Mouse (Mus musculus) heart, postnatal 25 days (tissue): ENCODE results near the gene Pawr. TPM values are rescaled to one million over a fixed set of nuclear protein-coding genes. Genes with fewer than 3 reads are reported as not detected.
"Not testable (repeated sequence)": the region's sequence is repeated elsewhere in the genome, so short reads cannot be mapped to it uniquely, and the experiment has no call there.

Experiments
- DNase-seq: peaks from one replicate; pipeline ENCODE4 v3.0.0; 2022; ENCODE audit warnings: low spot score
- intact Hi-C: fragments of 180-260 bp; cut with DNase I; formaldehyde crosslinking; loops from one replicate; pipeline ENCODE4 v1.15.1; 2025
- total RNA-seq, 2 experiments: library from RNA; stranded (reverse); gene quantifications; 2 replicates each; pipeline ENCODE4 v1.2.3; 2021

Pawr gene
- total RNA-seq, 2 experiments from 2014 or later: 3.0 to 3.2 TPM

DNA sequence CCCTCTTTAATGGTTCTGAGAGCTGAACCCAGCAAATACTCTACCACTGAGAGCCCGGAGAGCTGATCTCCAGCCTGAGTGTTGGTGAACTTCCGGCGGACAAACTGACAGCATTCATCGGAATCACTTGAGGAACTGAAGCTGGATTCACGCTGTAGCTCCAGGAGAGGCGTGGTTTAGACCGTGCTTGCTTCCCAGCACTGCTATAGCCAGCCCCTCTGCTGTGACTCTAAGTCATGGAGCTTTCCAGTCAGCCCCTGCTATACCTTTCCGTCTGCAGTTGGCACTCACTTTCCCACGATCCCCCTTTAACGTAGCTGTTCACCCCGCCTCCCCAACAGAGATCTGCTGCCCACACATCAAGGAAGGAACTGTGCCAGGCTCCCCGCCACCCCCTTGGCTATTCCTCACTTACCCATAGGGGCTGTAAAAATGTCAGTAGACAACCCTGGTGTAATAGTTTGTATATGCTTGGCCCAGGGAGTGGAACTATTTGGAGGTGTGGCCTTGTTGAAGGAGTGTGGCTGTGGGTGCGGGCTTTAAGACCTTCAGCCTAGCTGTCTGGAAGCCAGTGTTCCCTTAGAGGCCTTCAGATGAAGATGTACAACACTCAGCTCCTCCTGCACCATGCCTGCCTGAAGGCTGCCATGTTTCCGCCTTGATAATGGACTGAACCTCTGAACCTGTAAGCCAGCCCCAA lies 83.2 kb downstream of the Pawr start:
- intact Hi-C loops: no loop called here
- no peak for DNase-seq

DNA sequence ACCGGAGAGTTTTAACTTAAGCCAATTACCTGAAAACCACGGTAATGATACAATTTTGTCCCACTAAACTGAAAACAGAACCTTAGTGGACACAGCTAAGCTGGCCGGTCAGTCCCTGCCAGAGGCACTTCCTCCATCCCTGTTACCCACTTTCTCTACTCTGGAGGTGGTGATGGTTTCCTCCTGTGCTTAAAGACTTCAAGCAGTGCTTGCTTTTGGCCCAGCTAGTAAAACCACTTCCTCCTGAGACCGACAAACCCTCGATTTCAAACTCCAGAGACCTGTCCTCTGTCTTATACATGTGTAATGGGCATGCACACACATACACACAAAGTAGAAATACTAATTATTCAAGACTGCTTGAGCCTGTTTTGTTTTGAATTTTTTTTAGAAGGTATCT lies 85.5 kb downstream of the Pawr start:
- DNase-seq: no peak
- intact Hi-C loops: no loop called here

DNA sequence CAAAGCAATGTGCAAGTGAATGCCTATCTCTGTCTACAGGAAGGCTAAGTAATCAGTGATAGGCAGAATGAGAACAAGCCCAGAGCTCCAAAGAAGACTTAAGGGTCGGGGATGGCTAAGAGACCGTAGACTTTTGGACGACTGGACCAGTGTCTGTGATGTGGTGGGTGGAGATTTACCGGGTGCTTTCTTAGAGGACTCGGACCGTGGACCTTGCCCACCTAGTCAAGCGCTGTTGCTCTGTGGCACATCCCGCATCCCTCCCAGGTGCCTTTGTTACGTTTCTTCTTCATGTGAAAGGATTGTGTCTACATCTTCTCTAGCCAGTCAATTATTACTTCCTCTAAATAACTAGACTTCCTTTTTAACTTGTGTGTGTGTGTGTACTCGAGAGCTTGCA lies 98.6 kb downstream of the Pawr start:
- intact Hi-C loops: no loop called here

DNA sequence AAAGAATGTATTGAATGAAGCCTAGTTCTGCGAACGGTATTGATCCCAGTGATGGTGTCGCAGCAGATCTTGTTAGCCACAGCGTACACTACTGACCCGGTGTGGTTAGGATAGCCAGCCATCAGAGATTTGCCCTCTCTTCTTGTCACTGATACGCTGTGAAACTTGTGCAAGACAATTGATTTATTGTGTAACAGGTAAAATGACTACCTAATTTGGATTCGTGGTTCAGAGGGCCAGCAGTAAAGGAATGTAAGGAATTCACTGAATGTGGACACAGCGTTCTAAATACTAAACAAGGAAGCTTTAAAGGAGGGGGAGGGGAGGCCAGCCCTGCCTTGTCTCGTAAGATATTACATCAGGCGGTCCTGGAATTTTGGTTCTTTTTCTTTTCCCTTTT lies 100.3 kb downstream of the Pawr start:
- DNase-seq: no peak
- intact Hi-C loops: no loop called here

More for the DNA sequence above, 98.6 kb downstream of the Pawr start:
- no peak for DNase-seq

DNA sequence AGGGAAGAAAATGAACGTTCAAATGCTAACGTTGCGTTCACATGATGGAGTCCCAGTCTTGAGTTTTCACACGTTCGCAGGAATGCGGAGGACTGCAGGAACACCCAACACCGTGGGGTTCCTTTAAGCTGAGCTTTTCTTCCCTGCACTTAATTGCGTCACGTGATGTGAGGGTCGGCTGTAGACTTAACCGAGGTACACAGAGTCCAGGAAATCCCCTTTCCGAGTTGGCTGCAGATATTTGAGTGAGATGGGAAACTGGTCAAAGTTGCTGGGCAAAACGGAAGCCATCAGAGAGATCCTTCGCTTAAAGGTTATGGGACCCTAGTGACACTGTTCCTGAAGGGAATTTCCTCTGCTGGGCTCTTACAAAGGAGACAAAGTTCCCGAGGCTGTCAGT lies 102.1 kb downstream of the Pawr start:
- DNase-seq: no peak
- intact Hi-C loops: no loop called here

DNA sequence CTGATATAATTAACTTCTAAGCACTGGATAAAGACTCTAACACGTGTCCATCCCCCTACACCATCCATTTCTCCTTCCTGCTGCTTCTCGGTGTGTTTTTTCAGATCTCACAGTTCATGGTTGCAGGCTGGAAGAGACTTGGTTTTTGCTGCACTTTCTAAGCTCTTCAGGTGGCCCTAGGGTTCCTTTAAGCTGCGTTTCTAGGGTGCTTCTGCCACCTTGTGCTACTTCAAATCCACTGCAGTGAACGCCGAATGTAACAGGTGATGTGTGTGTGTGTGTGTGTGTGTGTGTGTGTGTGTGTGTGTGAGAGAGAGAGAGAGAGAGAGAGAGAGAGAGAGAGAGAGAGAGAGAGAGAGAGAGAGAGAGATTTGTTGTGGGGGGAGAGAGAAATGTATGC lies 103.7 kb downstream of the Pawr start:
- intact Hi-C loops: loop anchor here (5.0 kb wide), 1 partner anchor 633 kb away; no protein-coding TSS in a partner anchor
- DNase-seq: no peak

DNA sequence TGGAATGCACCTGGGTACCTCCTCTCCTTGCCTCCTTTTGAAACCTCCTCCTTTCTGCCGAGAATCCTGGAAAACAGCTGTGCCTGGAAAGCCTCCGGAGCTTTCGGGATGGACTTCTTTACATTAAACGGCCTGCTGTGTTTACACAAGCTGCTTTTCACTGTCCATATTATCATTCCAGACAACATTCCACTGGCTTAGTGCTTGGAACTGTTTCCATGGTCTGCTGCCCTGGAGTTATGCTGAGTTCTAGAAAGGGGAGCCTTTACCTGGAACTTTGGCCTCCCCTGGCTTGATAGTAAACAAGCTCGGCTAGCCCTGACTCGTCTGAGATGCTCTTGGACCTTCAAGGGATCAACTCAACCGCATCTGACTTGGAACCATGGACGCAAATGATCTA lies 104.4 kb downstream of the Pawr start:
- intact Hi-C loops: loop anchor here (5.0 kb wide), 1 partner anchor 634 kb away; no protein-coding TSS in a partner anchor
- DNase-seq: no peak

DNA sequence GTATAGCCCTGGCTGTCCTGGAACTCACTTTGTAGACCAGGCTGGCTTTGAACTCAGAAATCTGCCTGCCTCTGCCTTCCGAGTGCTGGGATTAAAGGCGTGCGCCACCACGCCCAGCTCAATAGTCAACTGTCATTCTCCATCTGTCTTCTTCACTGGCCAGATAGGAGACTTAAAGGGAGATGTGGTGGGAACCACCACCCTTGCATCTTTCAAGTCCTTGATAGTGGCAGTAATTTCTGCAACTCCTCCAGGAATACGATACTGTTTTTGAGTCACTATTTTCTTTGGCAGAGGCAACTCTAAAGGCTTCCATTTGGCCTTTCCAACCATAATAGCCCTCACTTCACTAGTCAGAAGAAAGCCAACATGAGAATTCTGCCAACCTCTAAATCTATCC lies 108.3 kb downstream of the Pawr start:
- DNase-seq: not testable (repeated sequence)

DNA sequence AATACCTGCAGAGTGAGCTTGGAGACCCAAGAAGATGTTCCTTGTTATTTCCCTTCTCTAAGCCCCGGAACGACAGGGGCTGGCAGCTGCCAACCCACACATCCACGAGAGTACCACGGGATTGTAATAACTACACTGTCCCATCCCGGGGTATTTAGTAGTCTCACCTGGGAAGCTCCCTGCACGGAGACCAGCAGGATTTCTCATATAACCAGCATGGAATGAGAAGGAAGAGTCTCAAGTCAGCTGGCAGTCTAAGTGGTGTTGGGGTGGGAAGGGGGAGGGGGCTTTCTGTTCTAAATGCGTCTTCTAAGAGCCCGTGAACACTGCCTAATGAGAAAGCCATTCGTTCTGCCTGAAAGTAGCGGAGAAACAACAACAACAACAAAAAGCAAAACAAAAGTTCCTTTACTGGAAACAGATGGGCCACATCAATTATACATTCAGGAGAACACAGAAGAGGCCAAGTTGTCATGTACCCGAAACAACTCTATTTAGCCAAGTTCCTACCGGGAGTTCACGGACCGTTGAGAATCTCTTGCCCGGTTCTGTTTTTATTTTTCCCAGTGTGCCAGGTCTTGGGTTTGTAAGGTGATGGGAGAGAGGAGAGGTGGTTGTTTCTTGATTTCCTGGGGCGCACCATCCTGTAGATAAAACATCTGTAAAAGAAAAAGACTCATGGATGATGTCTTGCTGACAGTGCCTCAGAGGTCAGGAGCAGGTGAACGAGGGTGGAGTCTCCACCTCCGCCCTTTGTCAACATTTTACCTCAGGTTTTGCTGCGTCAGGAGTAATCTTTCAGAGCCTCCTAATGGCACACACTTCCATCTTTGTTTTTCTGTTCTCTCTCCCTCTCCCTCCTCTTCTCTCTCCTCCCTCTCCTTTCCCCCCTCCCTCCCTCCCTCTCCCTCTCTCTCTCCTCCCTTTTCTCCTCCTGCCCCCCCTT lies 112.3 kb downstream of the Pawr start:
- intact Hi-C loops: loop anchor here (10.0 kb wide), 1 partner anchor 509 kb away; no protein-coding TSS in a partner anchor
- no peak for DNase-seq

More for the DNA sequence above, 108.3 kb downstream of the Pawr start:
- intact Hi-C loops: loop anchor here (10.0 kb wide), 1 partner anchor 505 kb away; no protein-coding TSS in a partner anchor

DNA sequence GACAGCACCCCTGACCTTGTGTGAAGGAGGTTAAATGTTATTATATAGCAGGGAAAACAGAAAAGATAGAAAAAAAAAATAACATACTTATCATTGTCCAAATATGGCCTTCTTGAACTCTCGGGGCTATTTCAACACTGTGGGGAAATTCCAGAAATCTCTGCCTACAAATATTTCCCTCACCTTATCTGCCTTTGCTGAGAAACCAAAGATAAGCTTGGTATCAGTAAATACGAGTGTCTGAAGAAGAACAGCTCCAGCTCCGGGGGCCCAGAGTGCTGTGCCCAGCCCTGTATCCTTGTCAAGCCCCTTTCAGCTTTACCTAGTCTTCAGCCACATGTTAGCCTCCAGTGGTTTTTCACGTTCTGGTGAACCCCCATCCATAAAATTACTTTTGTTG lies 113.2 kb downstream of the Pawr start:
- DNase-seq: no peak
- intact Hi-C loops: loop anchor here (5.0 to 10.0 kb wide), 3 partner anchors 113 to 588 kb away; partner anchors contain the start of gene Pawr

DNA sequence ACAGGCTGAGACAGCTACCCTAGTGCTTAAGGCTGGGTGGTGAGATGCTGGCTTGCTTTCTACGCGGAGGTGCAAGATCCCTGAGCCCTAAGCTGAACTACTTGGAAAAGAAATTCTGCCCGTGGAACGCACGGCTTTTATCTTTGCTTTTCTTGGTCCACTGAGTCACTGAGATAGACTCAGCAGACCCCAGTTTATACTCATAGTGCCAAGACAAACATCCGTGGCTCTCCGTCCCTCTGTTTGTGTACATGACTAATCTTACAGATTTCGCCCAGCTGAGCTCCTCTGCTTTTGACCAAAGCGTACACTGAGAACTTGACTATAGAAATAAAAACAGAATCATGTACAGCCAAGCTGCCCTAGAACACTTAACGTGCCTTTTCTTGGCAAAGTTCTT lies 113.7 kb downstream of the Pawr start:
- intact Hi-C loops: loop anchor here (1.0 to 10.0 kb wide), 4 partner anchors 113 to 588 kb away; partner anchors contain the start of gene Pawr
- no peak for DNase-seq

DNA sequence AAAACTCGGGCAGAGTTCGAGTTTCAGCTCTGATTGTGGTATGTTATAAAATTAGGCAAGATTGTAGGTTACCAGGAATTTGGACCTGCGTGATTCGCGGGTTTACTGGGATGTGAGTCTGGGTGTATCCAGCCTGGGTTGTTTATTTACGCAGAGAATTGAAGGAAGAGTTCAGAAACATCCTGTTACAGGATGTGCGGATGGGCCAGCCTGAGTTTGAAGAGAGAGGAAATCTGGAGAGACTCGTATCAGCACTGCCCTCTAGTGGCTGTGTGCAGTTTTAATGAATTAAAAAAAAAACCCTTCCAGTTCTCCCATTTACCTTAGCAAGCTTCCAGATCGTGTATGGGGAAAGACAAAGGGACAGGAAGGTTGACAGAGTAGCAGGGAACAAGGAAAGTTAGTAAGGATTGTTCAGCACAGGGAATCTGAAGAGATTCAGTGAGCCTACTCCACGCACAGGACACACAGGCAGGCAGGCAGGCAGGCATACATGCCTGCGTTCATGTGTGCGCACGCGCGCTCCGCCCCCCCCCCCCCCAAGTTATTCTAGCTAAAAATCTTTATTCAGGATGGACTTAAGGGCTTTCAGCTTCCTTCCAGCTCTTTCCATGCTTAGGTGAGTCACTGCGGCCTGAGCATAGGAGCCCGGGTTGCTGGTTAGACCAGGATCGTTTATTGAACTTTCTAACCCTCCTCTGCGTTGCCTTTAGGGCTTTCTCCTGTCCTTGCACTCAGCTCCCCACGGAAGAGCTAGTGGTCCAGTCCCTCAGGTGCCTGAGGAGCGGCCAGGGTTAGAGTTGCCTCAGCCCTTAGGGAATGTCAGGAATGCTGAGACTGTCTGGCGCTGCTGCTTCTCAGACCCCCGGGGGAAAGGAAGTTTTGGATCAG lies 114.4 kb downstream of the Pawr start:
- intact Hi-C loops: loop anchor here (1.0 to 10.0 kb wide), 4 partner anchors 114 to 589 kb away; partner anchors contain the start of gene Pawr
- DNase-seq: peak; percentile 30

DNA sequence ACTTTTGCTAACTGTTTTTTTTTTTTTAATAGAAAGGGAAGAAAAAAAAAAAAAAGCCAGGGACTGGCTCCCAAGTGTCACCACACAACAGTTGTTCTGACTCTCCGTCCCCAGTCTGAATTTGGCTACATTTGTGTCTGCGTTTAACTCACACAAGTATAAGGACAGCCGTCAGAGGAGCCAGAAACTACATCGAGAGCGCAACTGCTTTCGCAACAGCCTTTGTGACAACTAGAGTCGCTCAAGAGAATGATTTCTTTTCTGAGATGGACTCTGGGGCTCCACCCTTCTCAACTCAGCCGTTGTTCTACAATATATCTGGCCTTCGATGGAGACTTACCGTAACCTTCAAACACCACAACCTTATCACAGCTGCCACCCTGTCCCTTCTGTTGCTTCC lies 115.3 kb downstream of the Pawr start:
- intact Hi-C loops: loop anchor here (5.0 to 10.0 kb wide), 3 partner anchors 115 to 590 kb away; partner anchors contain the start of gene Pawr
- no peak for DNase-seq

DNA sequence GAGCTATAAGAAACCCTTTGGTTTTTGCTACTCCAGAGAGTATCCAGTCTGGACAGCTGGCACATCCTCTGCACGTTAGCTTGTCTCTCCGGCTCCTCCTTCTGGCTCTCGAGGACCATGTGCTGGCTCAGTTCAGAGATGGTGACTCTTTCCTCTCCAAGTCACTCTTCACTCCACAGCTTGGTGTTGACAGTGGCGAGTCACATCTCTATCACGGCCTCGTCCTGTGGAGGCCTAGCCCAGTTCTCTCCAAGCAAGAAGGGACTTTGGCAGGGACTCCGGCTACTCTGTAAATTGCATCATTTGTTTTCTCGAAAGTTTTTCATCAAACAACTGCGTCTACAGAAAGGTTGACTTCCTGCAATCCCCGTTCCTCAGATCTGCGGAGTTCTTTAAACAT lies 116.5 kb downstream of the Pawr start:
- intact Hi-C loops: loop anchor here (5.0 to 10.0 kb wide), 3 partner anchors 116 to 591 kb away; partner anchors contain the start of gene Pawr
- no peak for DNase-seq

DNA sequence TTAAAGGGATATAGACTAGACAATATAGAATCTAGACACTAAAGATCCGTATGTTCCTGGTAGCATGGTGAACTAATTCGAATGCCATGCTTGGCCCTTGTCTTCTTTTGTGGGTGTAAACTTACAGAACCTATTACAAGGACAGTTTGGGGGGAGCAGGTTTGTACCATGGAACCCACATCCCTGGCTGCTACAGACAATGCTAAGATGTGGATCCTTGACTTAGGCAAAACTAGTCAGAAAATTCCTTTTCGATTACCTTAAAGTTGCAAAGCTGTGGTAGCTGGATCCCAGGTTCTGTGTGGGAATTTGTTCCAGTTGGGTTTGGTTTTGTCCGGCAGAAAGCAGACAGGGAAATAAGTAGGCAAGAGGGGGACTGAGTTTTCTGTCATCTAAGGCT lies 118.5 kb downstream of the Pawr start:
- intact Hi-C loops: loop anchor here (5.0 kb wide), 1 partner anchor 87 kb away; no protein-coding TSS in a partner anchor
- DNase-seq: no peak

DNA sequence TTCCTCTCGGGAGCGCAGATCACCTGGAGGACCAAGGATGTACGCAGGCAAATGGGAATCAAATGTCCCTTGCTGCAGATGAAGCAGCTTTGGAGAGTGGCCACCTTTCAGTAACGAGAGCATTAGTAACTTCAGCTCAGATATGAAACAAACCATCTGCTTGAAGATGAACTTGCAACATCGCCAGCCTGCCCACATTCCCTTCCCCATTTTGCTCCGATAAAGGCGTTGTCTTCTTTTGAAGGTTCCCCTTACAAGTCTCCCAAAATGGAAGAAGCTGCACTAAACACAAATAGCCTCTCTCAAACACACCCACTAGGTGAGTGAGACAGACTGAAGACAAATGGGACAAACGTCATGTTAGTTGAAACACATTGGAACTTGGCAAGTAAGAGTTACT lies 119.6 kb downstream of the Pawr start:
- DNase-seq: no peak
- intact Hi-C loops: loop anchor here (5.0 kb wide), 1 partner anchor 86 kb away; no protein-coding TSS in a partner anchor

DNA sequence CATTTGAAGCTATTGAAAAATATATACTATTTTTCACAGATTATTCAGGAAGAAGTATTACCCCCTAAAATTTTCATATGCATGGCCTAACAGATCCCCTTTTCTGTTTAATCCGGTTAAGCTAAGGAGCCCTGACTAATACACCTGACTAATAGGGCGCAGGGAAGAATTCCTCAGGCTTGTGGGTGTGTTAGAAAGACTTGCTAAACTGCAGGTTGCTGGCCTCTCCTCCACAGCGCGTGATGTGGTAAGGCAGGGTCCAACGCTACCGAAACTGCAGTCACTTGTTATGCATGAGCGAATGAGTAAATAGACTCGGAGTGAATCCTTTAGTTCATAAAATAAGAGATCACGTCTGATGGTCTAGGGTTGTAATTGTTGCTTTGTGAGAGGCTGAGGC lies 120.5 kb downstream of the Pawr start:
- intact Hi-C loops: loop anchor here (5.0 kb wide), 1 partner anchor 85 kb away; no protein-coding TSS in a partner anchor
- DNase-seq: no peak

DNA sequence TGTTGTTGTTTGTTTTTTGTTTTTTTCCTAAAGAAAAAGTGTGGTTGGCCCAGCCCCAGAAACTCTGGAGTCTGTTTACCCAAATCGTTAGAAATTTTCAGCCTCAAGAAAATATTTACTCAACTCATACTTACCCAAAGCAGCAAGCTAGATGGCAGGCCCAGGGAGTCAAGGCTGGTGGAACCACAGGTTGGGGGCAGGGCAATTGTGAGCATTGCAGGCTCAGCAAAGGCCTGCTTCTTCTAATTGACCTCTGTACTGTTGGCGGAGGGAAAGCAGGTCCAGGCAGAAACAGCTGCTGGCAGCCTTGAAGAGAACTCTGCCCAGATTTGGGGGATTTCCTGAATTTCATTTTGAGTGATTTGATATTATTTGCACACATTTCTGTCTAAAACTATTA lies 121.6 kb downstream of the Pawr start:
- intact Hi-C loops: loop anchor here (5.0 kb wide), 1 partner anchor 84 kb away; no protein-coding TSS in a partner anchor
- DNase-seq: no peak

DNA sequence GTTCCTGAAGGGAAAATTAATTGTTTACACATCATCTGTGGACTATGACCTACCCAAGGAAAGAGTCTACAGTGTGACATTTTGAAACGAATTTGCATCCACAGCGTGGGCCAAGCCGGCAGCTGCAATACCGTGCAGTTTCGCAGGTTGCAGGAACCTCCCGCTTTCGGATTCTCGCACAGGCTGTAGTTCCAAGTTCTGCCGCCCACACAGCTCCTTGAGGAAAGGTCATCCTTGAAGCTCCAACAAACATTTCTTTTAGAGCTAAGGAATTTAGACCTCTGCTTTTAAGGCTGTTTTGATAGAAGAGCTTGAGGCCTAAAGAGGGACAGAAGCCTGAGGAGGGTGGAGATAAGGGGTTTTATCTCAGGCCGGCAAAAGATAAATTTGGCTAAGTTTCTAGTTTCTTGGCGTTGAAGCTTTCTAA lies 122.8 kb downstream of the Pawr start:
- no peak for DNase-seq
- intact Hi-C loops: loop anchor here (5.0 kb wide), 1 partner anchor 83 kb away; no protein-coding TSS in a partner anchor
